Mouse (Mus musculus) lung, adult 2 months (tissue): ENCODE results near the gene Otud7b.
A peak's percentile ranks its signal among the peaks of the same experiment; 100 is the strongest.

Source experiments
- CTCF ChIP-seq: fragments of 200-500 bp; IDR thresholded peaks from 2 replicates; pipeline ENCODE4 v1.5.1; 2011; ENCODE audit warnings: mild to moderate bottlenecking, low read length, control low read depth; ENCODE audit not compliant: insufficient read depth
- POLR2A ChIP-seq: fragments of 200-500 bp; IDR thresholded peaks from 2 replicates; pipeline ENCODE4 v1.6.1; 2011; ENCODE audit warnings: low read depth, mild to moderate bottlenecking, control low read depth, low read length, borderline replicate concordance; ENCODE audit errors: extremely low read depth

- 0 out of 2 replicates have a peak, but pooled peaks have one; percentile 3 for TF ChIP-seq CTCF
- TF ChIP-seq POLR2A = no peak
Measured at GRCm38 (mm10) chr3:96209242-96209641, 104.9 kb downstream of the Otud7b start.
